Mouse (Mus musculus): ENCODE measurements at regions not wholly inside any gene's neighbourhood (a gene's known extent, or its start where the extent isn't known, plus 50 kb on each side); places are given as distances from the start of the nearest gene placed in this dataset.

- Histone ChIP-seq H3K4me2 (no peak overlapping the region), H3K4me3 (no peak overlapping the region), H3K36me3 (no peaks in the 10 kb centered on the region), H3K4me1 (replicated peaks) (0 out of 2 replicates have a peak, but pooled peaks cover 3% of the 10 kb centered on the region), H3K9me3 (no peaks in the 10 kb centered on the region), H3K27ac (replicated peaks) (no peak overlapping the region), H3K27me3 (no peaks in the 10 kb centered on the region), H3K9ac (no peak overlapping the region)
- WGBS: 100% methylated on average over 1 of the region's 1 CpGs
- no peak for ATAC-seq (ENCODE audit: low read depth)
Measured at GRCm38 (mm10) chr16:88412287-88412686, 94.5 kb downstream of the Cldn17 start.

GRCm38 (mm10) chr16:88408144-88408543, 98.6 kb downstream of the Cldn17 start:
- Histone ChIP-seq H3K36me3 (no peaks in the 10 kb centered on the region), H3K4me2 (no peak overlapping the region), H3K9ac (no peak overlapping the region), H3K27me3 (no peaks in the 10 kb centered on the region), H3K4me3 (no peak overlapping the region), H3K4me1 (replicated peaks) (0 out of 2 replicates have a peak, but pooled peaks cover 3% of the 10 kb centered on the region), H3K9me3 (no peaks in the 10 kb centered on the region), H3K27ac (replicated peaks) (no peak overlapping the region)
- ATAC-seq (ENCODE audit: low read depth): no peak

GRCm38 (mm10) chr16:88404331-88404730, 102.4 kb downstream of the Cldn17 start:
- Histone ChIP-seq H3K9me3 (no peaks in the 10 kb centered on the region), H3K27me3 (no peaks in the 10 kb centered on the region), H3K36me3 (no peaks in the 10 kb centered on the region), H3K4me3 (no peak overlapping the region), H3K4me1 (replicated peaks) (0 out of 2 replicates have a peak, but pooled peaks cover 3% of the 10 kb centered on the region), H3K27ac (replicated peaks) (no peak overlapping the region), H3K9ac (no peak overlapping the region), H3K4me2 (no peak overlapping the region)
- 81% methylated on average over 4 of the region's 4 CpGs for WGBS
- ATAC-seq (ENCODE audit: low read depth): no peak

- no peaks in the 10 kb centered on the region for H3K9me3 ChIP-seq
Measured at GRCm38 (mm10) chr16:88399881-88400280, 106.9 kb downstream of the Cldn17 start.

GRCm38 (mm10) chr16:88392764-88393163, 102.7 kb upstream of the Grik1 start:
- no peaks in the 10 kb centered on the region for H3K36me3 ChIP-seq
- H3K9ac ChIP-seq: no peak overlapping the region
- WGBS: 45% methylated on average over 1 of the region's 1 CpGs
- no peak overlapping the region for H3K4me2 ChIP-seq
- no peaks in the 10 kb centered on the region for H3K27me3 ChIP-seq
- H3K4me1 ChIP-seq (replicated peaks): no peaks in the 10 kb centered on the region
- no peak overlapping the region for H3K4me3 ChIP-seq
- H3K9me3 ChIP-seq: no peaks in the 10 kb centered on the region
- H3K27ac ChIP-seq (replicated peaks): no peak overlapping the region
- no peak for ATAC-seq (ENCODE audit: low read depth)

More at GRCm38 (mm10) chr16:88399881-88400280, 106.9 kb downstream of the Cldn17 start:
- Histone ChIP-seq H3K36me3 (no peaks in the 10 kb centered on the region), H3K27ac (replicated peaks) (no peak overlapping the region), H3K4me1 (replicated peaks) (no peaks in the 10 kb centered on the region), H3K4me2 (no peak overlapping the region), H3K4me3 (no peak overlapping the region), H3K9ac (no peak overlapping the region), H3K27me3 (no peaks in the 10 kb centered on the region)
- 82% methylated on average over 3 of the region's 3 CpGs for WGBS
- ATAC-seq (ENCODE audit: low read depth): no peak

- no peak for ATAC-seq (ENCODE audit: low read depth)
- H3K9ac ChIP-seq: no peak overlapping the region
- no peaks in the 10 kb centered on the region for H3K27me3 ChIP-seq
- peaks cover 5% of the 10 kb centered on the region for H3K4me1 ChIP-seq (replicated peaks)
- H3K27ac ChIP-seq (replicated peaks): no peak overlapping the region
- no peak overlapping the region for H3K4me2 ChIP-seq
- H3K36me3 ChIP-seq: no peaks in the 10 kb centered on the region
- 1% methylated on average over 2 of the region's 2 CpGs for WGBS
- no peak overlapping the region for H3K4me3 ChIP-seq
- H3K9me3 ChIP-seq: no peaks in the 10 kb centered on the region
Measured at GRCm38 (mm10) chr16:88381605-88382279, 91.7 kb upstream of the Grik1 start.

GRCm38 (mm10) chr16:88375622-88376021, 85.6 kb upstream of the Grik1 start:
- H3K4me3 ChIP-seq: no peak overlapping the region
- H3K36me3 ChIP-seq: no peaks in the 10 kb centered on the region
- no peaks in the 10 kb centered on the region for H3K9me3 ChIP-seq
- WGBS: 74% methylated on average over 5 of the region's 5 CpGs
- no peak for ATAC-seq (ENCODE audit: low read depth)
- no peaks in the 10 kb centered on the region for H3K27me3 ChIP-seq
- no peak overlapping the region for H3K27ac ChIP-seq (replicated peaks)
- no peak overlapping the region for H3K4me2 ChIP-seq
- no peak overlapping the region for H3K9ac ChIP-seq
- H3K4me1 ChIP-seq (replicated peaks): no peaks in the 10 kb centered on the region

- Histone ChIP-seq H3K36me3 (no peaks in the 10 kb centered on the region), H3K9me3 (no peaks in the 10 kb centered on the region), H3K9ac (no peak overlapping the region), H3K4me2 (no peak overlapping the region), H3K27ac (replicated peaks) (no peak overlapping the region), H3K27me3 (no peaks in the 10 kb centered on the region), H3K4me1 (replicated peaks) (no peaks in the 10 kb centered on the region), H3K4me3 (no peak overlapping the region)
- WGBS: 21% methylated on average over 2 of the region's 2 CpGs
- ATAC-seq (ENCODE audit: low read depth): no peak
Measured at GRCm38 (mm10) chr16:88374612-88375011, 84.5 kb upstream of the Grik1 start.

- Histone ChIP-seq H3K9me3 (no peaks in the 10 kb centered on the region), H3K27ac (replicated peaks) (no peak overlapping the region), H3K36me3 (no peaks in the 10 kb centered on the region), H3K4me1 (replicated peaks) (no peaks in the 10 kb centered on the region), H3K27me3 (no peaks in the 10 kb centered on the region), H3K9ac (no peak overlapping the region), H3K4me3 (no peak overlapping the region), H3K4me2 (no peak overlapping the region)
- peak; percentile 50 for ATAC-seq (ENCODE audit: low read depth)
- WGBS: 43% methylated on average over 7 of the region's 7 CpGs
Measured at GRCm38 (mm10) chr16:88372034-88372433, 82.0 kb upstream of the Grik1 start.

- Histone ChIP-seq H3K9me3 (no peaks in the 10 kb centered on the region), H3K4me3 (no peak overlapping the region), H3K27me3 (no peaks in the 10 kb centered on the region), H3K4me1 (replicated peaks) (no peaks in the 10 kb centered on the region), H3K36me3 (no peaks in the 10 kb centered on the region), H3K27ac (replicated peaks) (no peak overlapping the region), H3K9ac (no peak overlapping the region), H3K4me2 (no peak overlapping the region)
- ATAC-seq (ENCODE audit: low read depth): no peak
- 67% methylated on average over 6 of the region's 6 CpGs for WGBS
Measured at GRCm38 (mm10) chr16:88368146-88368545, 78.1 kb upstream of the Grik1 start.

- ATAC-seq (ENCODE audit: low read depth): no peak
Measured at GRCm38 (mm10) chr16:88367162-88367561, 77.1 kb upstream of the Grik1 start.

GRCm38 (mm10) chr16:88360081-88360480, 70.0 kb upstream of the Grik1 start:
- Histone ChIP-seq H3K9me3 (no peaks in the 10 kb centered on the region), H3K36me3 (no peaks in the 10 kb centered on the region), H3K4me2 (no peak overlapping the region), H3K27ac (replicated peaks) (no peak overlapping the region), H3K4me1 (replicated peaks) (no peaks in the 10 kb centered on the region), H3K9ac (no peak overlapping the region), H3K27me3 (no peaks in the 10 kb centered on the region), H3K4me3 (no peak overlapping the region)
- no peak for ATAC-seq (ENCODE audit: low read depth)
- 38% methylated on average over 2 of the region's 2 CpGs for WGBS

More at GRCm38 (mm10) chr16:88367162-88367561, 77.1 kb upstream of the Grik1 start:
- no peak overlapping the region for H3K4me3 ChIP-seq
- no peak overlapping the region for H3K4me2 ChIP-seq
- 75% methylated on average over 1 of the region's 1 CpGs for WGBS
- no peak overlapping the region for H3K27ac ChIP-seq (replicated peaks)
- no peaks in the 10 kb centered on the region for H3K9me3 ChIP-seq
- H3K36me3 ChIP-seq: no peaks in the 10 kb centered on the region
- H3K4me1 ChIP-seq (replicated peaks): no peaks in the 10 kb centered on the region
- no peak overlapping the region for H3K9ac ChIP-seq
- H3K27me3 ChIP-seq: no peaks in the 10 kb centered on the region

All from neural tube, embryonic 13.5 days (tissue).